Mouse (Mus musculus) forebrain, embryonic 11.5 days (tissue): Measurements from ENCODE around the gene Abt1. TPM values are rescaled to one million over a fixed set of nuclear protein-coding genes. Genes with fewer than 3 reads are reported as not detected.

Source experiments
- ATAC-seq: fragments of 200-750 bp; cut with Nextera tagmentation; replicated peaks from 2 replicates; pipeline ENCODE4 v1.8.0; 2017; ENCODE audit warnings: moderate TSS enrichment; ENCODE audit not compliant: low FRiP score
- DNase-seq: peaks from one replicate; pipeline ENCODE4 v3.0.0-alpha.2; 2017; ENCODE audit warnings: low spot score
- H3K27ac ChIP-seq: fragments of 300-500 bp; sonication (generic); 2 replicates; pipeline ENCODE4 v1.5.1; 2014; ENCODE audit warnings: low read depth, low read length
- H3K27me3 ChIP-seq: fragments of 300-500 bp; sonication (generic); 2 replicates; pipeline ENCODE4 v1.6.1; 2014; ENCODE audit warnings: mild to moderate bottlenecking, low read length, mixed read lengths; ENCODE audit not compliant: control insufficient read depth, insufficient read depth
- H3K36me3 ChIP-seq: fragments of 300-500 bp; sonication (generic); 2 replicates; pipeline ENCODE4 v1.6.1; 2014; ENCODE audit warnings: mild to moderate bottlenecking, low read length, moderate library complexity, mixed read lengths; ENCODE audit not compliant: control insufficient read depth, insufficient read depth
- H3K4me1 ChIP-seq: fragments of 300-500 bp; sonication (generic); replicated peaks from 2 replicates; pipeline ENCODE4 v1.6.1; 2014; ENCODE audit warnings: low read length, mixed read lengths; ENCODE audit not compliant: control insufficient read depth, insufficient read depth
- H3K4me2 ChIP-seq: fragments of 300-500 bp; sonication (generic); 2 replicates; pipeline ENCODE4 v1.6.1; 2014; ENCODE audit warnings: low read depth, mild to moderate bottlenecking, low read length, moderate library complexity, mixed read lengths; ENCODE audit not compliant: severe bottlenecking
- H3K4me3 ChIP-seq: fragments of 300-500 bp; sonication (generic); 2 replicates; pipeline ENCODE4 v1.5.1; 2014; ENCODE audit warnings: low read depth, low read length
- H3K9ac ChIP-seq: fragments of 300-500 bp; sonication (generic); 2 replicates; pipeline ENCODE4 v1.6.1; 2014; ENCODE audit warnings: low read length
- H3K9me3 ChIP-seq: fragments of 300-500 bp; sonication (generic); 2 replicates; pipeline ENCODE4 v1.6.1; 2016; ENCODE audit warnings: low read length, mixed read lengths; ENCODE audit not compliant: control insufficient read depth
- WGBS: fragments of 180-500 bp; shearing (Covaris S2); extraction: QIAGEN DNeasy Blood & Tissue Kit; methylation state at CpG from one replicate; pipeline ENCODE4 v1.1.7; 2014; 5-methylcytosine and 5-hydroxymethylcytosine counted together
- polyA plus RNA-seq: library from polyadenylated mRNA; unstranded; fragments of >200 nt; fragmentation: Nextera tagmentation; extraction: Ambion mirVana; gene quantifications from 2 replicates; pipeline ENCODE4 v1.2.1, GENCODE M21; 2014

Abt1 gene
- polyA plus RNA-seq, 1 experiment from 2014 or later: 13.0 TPM

- Histone ChIP-seq H3K27me3 (no peaks in the 10 kb centered on the region; the same call in 1 of the 2 replicates), H3K4me3 (no peak overlapping the region), H3K4me2 (no peak overlapping the region), H3K27ac (no peak overlapping the region), H3K9ac (no peak overlapping the region), H3K4me1 (no peaks in the 10 kb centered on the region; the same call in 1 of the 2 replicates), H3K36me3 (no peaks in the 10 kb centered on the region), H3K9me3 (no peaks in the 10 kb centered on the region)
- WGBS: 84% methylated on average over 4 of the region's 4 CpGs
- DNase-seq (no peak), ATAC-seq (no peak)
These were observed 38.4 kb upstream of the Abt1 start for GRCm38 (mm10) chr13:23462063-23462462.

- Histone ChIP-seq H3K9ac (no peak overlapping the region; the same call in 1 of the 2 replicates), H3K27ac (no peak overlapping the region), H3K36me3 (no peaks in the 10 kb centered on the region), H3K4me2 (peak overlapping the region; percentile 19; the same call in 1 of the 2 replicates), H3K9me3 (no peaks in the 10 kb centered on the region), H3K27me3 (no peaks in the 10 kb centered on the region; the same call in 1 of the 2 replicates), H3K4me3 (no peak overlapping the region), H3K4me1 (no peaks in the 10 kb centered on the region)
- DNase-seq (no peak), ATAC-seq (no peak)
- 13% methylated on average over 15 of the region's 15 CpGs for WGBS
These were observed 35.7 kb upstream of the Abt1 start for GRCm38 (mm10) chr13:23459264-23459846.

- Histone ChIP-seq H3K4me3 (peak overlapping the region; percentile 59), H3K9ac (peak overlapping the region; percentile 63), H3K9me3 (no peaks in the 10 kb centered on the region), H3K27ac (peak overlapping the region; percentile 73), H3K36me3 (no peaks in the 10 kb centered on the region), H3K4me1 (no peaks in the 10 kb centered on the region), H3K27me3 (no peaks in the 10 kb centered on the region; the same call in 1 of the 2 replicates), H3K4me2 (peak overlapping the region; percentile 35)
- ATAC-seq: no peak
- no peak for DNase-seq
- WGBS: 1% methylated on average over 9 of the region's 9 CpGs
These were observed 30.3 kb upstream of the Abt1 start for GRCm38 (mm10) chr13:23453926-23454325.

GRCm38 (mm10) chr13:23453362-23453862, 29.7 kb upstream of the Abt1 start:
- Histone ChIP-seq H3K9ac (peak overlapping the region; percentile 63), H3K4me1 (no peaks in the 10 kb centered on the region), H3K9me3 (no peaks in the 10 kb centered on the region), H3K36me3 (no peaks in the 10 kb centered on the region), H3K4me3 (peak overlapping the region; percentile 59), H3K27me3 (no peaks in the 10 kb centered on the region), H3K4me2 (peak overlapping the region; percentile 35), H3K27ac (peak overlapping the region; percentile 73)
- DNase-seq: peak; percentile 83
- WGBS: 0% methylated on average over 25 of the region's 25 CpGs
- ATAC-seq: peak; percentile 87

- H3K4me2 ChIP-seq: peak overlapping the region; percentile 58
- DNase-seq (peak; percentile 94), ATAC-seq (0 out of 2 replicates have a peak, but pooled peaks have one; percentile 32)
- no peaks in the 10 kb centered on the region for H3K4me1 ChIP-seq
- under 1% methylated on average over 15 of the region's 15 CpGs for WGBS
- H3K27me3 ChIP-seq: no peaks in the 10 kb centered on the region
- H3K9me3 ChIP-seq: no peaks in the 10 kb centered on the region
- peak overlapping the region; percentile 39; the same call in 1 of the 2 replicates for H3K27ac ChIP-seq
- H3K36me3 ChIP-seq: no peaks in the 10 kb centered on the region
- H3K4me3 ChIP-seq: peak overlapping the region; percentile 59
- peak overlapping the region; percentile 65 for H3K9ac ChIP-seq
These were observed 26.7 kb upstream of the Abt1 start for GRCm38 (mm10) chr13:23450398-23450797.

- Histone ChIP-seq H3K27me3 (no peaks in the 10 kb centered on the region), H3K4me2 (peak overlapping the region; percentile 58), H3K4me3 (peak overlapping the region; percentile 59), H3K9me3 (no peaks in the 10 kb centered on the region), H3K27ac (no peak overlapping the region), H3K9ac (peak overlapping the region; percentile 65), H3K4me1 (peaks cover 1% of the 10 kb centered on the region), H3K36me3 (no peaks in the 10 kb centered on the region)
- ATAC-seq (peak; percentile 24; the same call in 1 of the 2 replicates), DNase-seq (peak; percentile 87)
- under 1% methylated on average over 24 of the region's 24 CpGs for WGBS
These were observed 25.8 kb upstream of the Abt1 start for GRCm38 (mm10) chr13:23449235-23450095.

- peak overlapping the region; percentile 58; the same call in 1 of the 2 replicates for H3K4me2 ChIP-seq
- no peaks in the 10 kb centered on the region for H3K27me3 ChIP-seq
- H3K4me3 ChIP-seq: no peak overlapping the region
- H3K9me3 ChIP-seq: no peaks in the 10 kb centered on the region
- no peak overlapping the region for H3K27ac ChIP-seq
- 52% methylated on average over 3 of the region's 3 CpGs for WGBS
- H3K9ac ChIP-seq: no peak overlapping the region
- peaks cover 3% of the 10 kb centered on the region for H3K4me1 ChIP-seq
- DNase-seq (no peak), ATAC-seq (no peak)
- H3K36me3 ChIP-seq: no peaks in the 10 kb centered on the region
These were observed 25.1 kb upstream of the Abt1 start for GRCm38 (mm10) chr13:23448758-23449157.

- peak overlapping the region; percentile 55 for H3K9ac ChIP-seq
- no peaks in the 10 kb centered on the region for H3K36me3 ChIP-seq
- peak overlapping the region; percentile 64 for H3K4me3 ChIP-seq
- H3K4me2 ChIP-seq: peak overlapping the region; percentile 55
- peak; percentile 73 for ATAC-seq
- H3K27ac ChIP-seq: peak overlapping the region; percentile 98
- H3K9me3 ChIP-seq: no peaks in the 10 kb centered on the region
- under 1% methylated on average over 16 of the region's 16 CpGs for WGBS
- peak; percentile 92 for DNase-seq
- no peaks in the 10 kb centered on the region for H3K27me3 ChIP-seq
- peaks cover 3% of the 10 kb centered on the region for H3K4me1 ChIP-seq
These were observed 22.9 kb upstream of the Abt1 start for GRCm38 (mm10) chr13:23446498-23446952.
